Mouse (Mus musculus): Measurements from ENCODE around the gene Slc30a1.

Gene Slc30a1

GRCm38 (mm10) chr1:191945341-191945740, 38.8 kb downstream of the Slc30a1 start:
- no peak for DNase-seq (ENCODE audit: low spot score)

GRCm38 (mm10) chr1:191945756-191946155, 39.2 kb downstream of the Slc30a1 start:
- DNase-seq (ENCODE audit: low spot score) = no peak

- no peak for DNase-seq (ENCODE audit: low spot score)
Measured at GRCm38 (mm10) chr1:191946261-191946660, 39.7 kb downstream of the Slc30a1 start.

- no peak for DNase-seq (ENCODE audit: low spot score)
Measured at GRCm38 (mm10) chr1:191946835-191947234, 40.3 kb downstream of the Slc30a1 start.

GRCm38 (mm10) chr1:191947796-191948195, 41.2 kb downstream of the Slc30a1 start:
- DNase-seq (ENCODE audit: low spot score) = no peak

GRCm38 (mm10) chr1:191948600-191948999, 42.0 kb downstream of the Slc30a1 start:
- DNase-seq (ENCODE audit: low spot score) = no peak

GRCm38 (mm10) chr1:191950611-191951010, 44.0 kb downstream of the Slc30a1 start:
- no peak for DNase-seq (ENCODE audit: low spot score)

GRCm38 (mm10) chr1:191952733-191953335, 46.3 kb downstream of the Slc30a1 start:
- no peak for DNase-seq (ENCODE audit: low spot score)

- DNase-seq (ENCODE audit: low spot score) = no peak
Measured at GRCm38 (mm10) chr1:191955101-191955500, 48.5 kb downstream of the Slc30a1 start.

- no peak for DNase-seq (ENCODE audit: low spot score)
Measured at GRCm38 (mm10) chr1:191956261-191956660, 49.7 kb downstream of the Slc30a1 start.

- DNase-seq (ENCODE audit: low spot score) = no peak
Measured at GRCm38 (mm10) chr1:191956871-191957270, 50.3 kb downstream of the Slc30a1 start.

GRCm38 (mm10) chr1:191957321-191957720, 50.8 kb downstream of the Slc30a1 start:
- DNase-seq (ENCODE audit: low spot score) = no peak

- DNase-seq (ENCODE audit: low spot score) = no peak
Measured at GRCm38 (mm10) chr1:191960946-191961345, 54.4 kb downstream of the Slc30a1 start.

All from urinary bladder, postnatal 14 days (tissue).